Mouse (Mus musculus) megakaryocyte, embryonic 14.5 days (primary cell): ENCODE results near the gene Ddn.

Experiments used
- FLI1 ChIP-seq: IDR thresholded peaks from 2 replicates; pipeline ENCODE4 v1.6.1; 2012; ENCODE audit warnings: low read length, inconsistent platforms, mixed read lengths
- GATA1 ChIP-seq: IDR thresholded peaks from 3 replicates; pipeline ENCODE4 v1.6.1; 2012; ENCODE audit warnings: mixed read lengths, low read length, inconsistent platforms, borderline replicate concordance

GRCm38 (mm10) chr15:98771813-98772425 lies 37.4 kb downstream of the Ddn start:
- TF ChIP-seq FLI1 (no peak), GATA1 (no peak)
